Mouse (Mus musculus): ENCODE measurements around the gene Arf1. TPM values are rescaled to one million over a fixed set of nuclear protein-coding genes. Genes with fewer than 3 reads are reported as not detected.
"Not testable (repeated sequence)": the region's sequence is repeated elsewhere in the genome, so short reads cannot be mapped to it uniquely, and the experiment has no call there.

The Arf1 gene
- total RNA-seq, 1 experiment from 2014 or later = 300 TPM

DNA sequence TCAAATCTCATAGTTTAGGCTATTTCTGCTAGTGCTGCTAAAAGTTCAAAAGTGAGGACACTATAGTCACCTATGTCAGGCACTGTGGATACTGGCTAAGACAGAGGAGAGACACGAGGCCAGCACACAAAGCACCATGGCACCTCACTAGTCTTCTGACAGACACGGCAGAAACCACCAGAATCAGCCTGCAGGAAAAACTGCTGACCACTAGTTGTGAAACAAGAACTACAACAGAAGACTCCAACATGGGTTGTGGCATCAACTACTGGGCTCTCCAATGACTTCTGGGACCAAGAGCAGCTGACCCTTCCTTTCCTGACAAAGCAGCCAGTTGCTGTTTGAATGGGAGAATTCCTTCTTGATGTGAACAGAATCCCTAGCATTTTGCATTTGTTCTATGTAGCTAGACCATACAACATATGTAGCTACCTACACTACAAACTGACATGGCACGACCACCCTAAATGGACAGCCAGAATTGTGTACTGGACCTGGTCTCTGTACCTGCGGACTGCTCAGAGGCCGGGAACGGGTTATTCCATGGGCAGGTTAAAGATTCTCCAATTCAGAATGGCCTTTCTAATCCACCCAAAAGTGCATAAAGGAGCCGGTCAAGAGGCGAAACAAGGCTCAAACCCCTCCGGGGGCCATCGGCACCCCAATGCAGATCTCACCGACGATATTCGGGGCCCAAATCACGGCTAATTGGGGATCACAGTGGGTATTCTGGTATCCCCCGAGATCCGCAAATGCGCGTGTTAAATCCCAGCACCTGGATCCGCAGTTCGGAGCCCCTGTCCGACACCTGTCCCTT is 1.1 kb downstream of the Arf1 start:
- peak; percentile 19 for ATAC-seq (replicated peaks; ENCODE audit: low read depth, poor library complexity, severe bottlenecking)

DNA sequence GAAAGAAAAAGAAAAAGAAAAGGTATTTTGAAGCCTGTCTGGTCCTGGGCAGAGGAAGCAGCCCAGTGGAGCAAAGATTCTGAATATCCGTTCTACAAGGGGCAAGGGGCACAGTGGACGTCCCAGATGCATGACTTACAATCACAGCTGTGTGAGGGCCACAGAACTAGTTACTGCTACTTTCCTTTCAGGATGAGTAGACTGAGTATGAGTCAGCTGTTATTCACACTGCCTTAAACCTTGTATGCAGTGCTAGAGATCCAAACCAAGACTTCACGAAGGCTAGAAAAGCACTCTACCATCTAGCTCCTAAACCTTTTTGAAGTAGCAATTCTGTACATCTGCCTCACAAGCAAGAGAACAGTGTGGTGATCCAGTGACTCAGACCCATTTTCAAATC is 1.8 kb downstream of the Arf1 start:
- ATAC-seq (replicated peaks; ENCODE audit: low read depth, poor library complexity, severe bottlenecking) = no peak

DNA sequence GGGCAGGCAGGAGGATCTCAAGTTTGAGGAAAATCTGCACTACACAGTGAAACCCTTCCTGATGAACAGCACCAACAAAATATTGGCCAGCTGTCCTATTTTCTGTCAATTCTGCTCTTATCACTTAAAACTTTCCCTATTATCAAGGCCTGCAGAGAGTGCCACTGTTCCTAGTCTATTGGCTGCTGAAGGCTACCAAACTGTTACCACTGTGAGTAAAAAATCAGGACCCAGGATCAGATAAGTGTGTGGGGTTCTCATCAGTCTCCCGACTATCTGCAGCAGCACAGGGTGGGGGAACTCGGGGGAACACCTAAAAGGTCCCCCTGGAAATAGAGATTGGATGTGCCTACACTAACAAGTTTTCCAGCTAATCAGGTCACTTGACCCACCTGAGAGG is 2.9 kb downstream of the Arf1 start:
- ATAC-seq (replicated peaks; ENCODE audit: low read depth, poor library complexity, severe bottlenecking) = no peak

DNA sequence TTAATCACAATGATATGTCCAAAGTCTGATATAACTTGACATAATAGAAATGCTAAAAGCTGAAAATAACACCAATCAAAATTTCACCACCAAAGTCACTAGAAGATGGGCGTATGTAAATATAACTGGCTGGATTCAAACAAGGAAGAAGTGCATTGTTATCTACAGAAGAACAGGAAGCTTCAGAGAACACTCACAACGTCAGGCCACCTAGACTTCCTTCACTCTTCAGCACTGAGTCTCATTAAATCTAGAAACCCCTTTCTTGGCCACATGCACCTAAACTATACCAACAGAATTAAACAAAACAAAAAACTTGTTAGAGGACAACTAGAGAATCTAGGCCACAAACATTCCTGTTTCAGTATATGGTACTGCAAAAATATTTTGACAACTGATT is 3.6 kb downstream of the Arf1 start:
- ATAC-seq (replicated peaks; ENCODE audit: low read depth, poor library complexity, severe bottlenecking) = no peak

DNA sequence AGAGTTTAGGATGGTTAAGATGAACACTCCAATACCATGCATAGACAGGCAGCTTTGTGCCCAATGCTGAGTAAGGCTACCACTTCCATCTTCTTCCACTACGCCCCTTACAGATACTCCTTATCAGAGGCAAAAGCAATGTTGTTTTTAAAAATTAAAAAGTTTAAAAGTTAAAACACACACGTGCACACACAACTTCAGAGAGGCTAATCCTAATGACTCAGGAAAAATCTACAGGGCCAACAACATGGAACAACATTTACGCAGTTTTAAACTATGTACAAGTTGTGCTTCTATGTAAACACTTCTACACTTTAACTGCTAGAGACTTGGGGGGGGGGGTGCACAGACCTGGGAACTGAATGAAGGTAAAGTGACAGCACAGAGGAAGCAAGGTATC is 4.0 kb downstream of the Arf1 start:
- no peak for ATAC-seq (replicated peaks; ENCODE audit: low read depth, poor library complexity, severe bottlenecking)

DNA sequence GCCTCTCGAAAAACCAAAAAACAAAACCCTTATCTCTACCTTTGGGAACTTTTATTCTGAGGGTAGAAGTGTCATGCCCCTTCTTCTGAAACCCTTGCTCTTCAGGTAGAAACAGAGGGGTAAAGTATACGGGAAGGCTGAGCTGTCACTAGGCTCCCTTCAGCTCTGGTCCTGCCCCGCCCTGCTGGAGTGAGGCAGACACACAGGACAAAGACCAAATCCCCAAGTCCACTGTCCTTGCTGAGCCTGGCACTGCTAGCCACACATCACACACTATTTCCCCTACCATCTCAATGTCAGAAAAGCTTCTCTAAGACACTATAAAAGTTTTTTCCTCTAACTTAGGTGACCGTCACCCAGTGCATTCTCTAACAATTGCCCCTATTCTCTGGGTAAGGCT is 5.8 kb downstream of the Arf1 start:
- ATAC-seq (replicated peaks; ENCODE audit: low read depth, poor library complexity, severe bottlenecking) = no peak

DNA sequence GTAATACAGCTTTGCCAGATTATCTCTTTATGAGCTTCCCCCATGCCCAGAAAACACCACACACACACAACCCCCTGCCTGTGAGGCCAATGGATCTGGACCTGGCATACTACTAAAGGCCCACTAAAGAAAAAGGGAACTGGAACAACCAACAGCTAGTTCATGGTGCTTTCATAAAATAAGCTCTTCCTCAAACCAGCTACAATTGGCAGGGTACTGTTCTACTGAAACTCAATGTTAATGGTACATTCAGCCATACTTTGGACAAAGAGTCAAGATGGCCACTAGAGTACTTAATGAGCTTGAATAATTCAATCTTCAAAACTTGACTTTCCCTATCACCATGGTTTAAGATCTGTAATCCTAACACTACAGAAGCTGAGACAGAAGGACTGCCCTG is 6.5 kb downstream of the Arf1 start:
- ATAC-seq (replicated peaks; ENCODE audit: low read depth, poor library complexity, severe bottlenecking) = peak; percentile 16; the same call in 1 of the 2 replicates

DNA sequence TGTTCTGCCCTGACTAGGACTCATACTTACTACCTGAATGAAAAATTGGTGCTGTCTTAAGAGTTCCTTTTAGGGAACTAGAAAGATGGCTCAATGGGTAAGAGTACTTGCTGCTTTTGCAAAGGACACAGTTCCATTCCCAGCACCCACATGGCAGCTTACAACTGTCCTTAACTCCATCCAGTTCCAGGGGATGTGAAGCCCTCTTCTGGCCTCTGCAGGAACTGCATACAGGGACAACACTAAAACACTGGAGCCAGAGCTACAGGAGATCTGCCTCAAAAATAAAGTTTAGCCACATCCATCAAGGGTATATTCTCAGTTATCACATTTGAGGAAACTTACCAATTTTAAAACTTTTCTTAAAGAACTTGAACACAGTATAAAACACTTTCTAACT is 9.0 kb downstream of the Arf1 start:
- 0 out of 2 replicates have a peak, but pooled peaks have one; percentile 44 for ATAC-seq (replicated peaks; ENCODE audit: low read depth, poor library complexity, severe bottlenecking)

DNA sequence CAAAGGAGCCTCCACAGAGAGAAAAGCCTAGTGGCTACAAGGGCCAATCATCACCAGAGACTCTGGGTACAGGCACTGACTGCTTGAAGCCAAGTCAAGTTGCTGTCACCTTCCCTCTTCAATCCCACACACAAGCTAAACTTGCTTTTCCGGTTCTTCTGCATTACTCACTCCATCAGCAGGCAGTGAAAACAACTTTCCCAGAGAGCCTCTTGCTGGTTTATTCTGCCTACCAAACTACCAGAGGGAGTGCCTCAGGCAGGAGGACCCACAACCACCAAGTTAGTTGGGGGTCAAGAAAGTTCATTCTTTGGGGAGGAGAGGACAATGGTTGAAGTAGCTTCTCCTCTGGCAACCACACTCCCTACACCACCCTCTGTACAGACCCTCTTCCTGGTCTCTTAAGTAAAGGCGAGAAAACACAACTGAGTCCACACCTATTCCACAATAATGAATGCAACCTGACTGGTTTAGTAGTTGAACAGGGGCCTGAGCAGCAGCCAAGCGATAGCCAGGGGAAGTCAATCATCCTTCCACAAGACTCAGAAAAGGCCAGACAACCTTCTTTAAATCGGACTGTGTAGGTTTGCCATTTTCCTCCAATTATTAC is 9.6 kb downstream of the Arf1 start:
- no peak for ATAC-seq (replicated peaks; ENCODE audit: low read depth, poor library complexity, severe bottlenecking)

DNA sequence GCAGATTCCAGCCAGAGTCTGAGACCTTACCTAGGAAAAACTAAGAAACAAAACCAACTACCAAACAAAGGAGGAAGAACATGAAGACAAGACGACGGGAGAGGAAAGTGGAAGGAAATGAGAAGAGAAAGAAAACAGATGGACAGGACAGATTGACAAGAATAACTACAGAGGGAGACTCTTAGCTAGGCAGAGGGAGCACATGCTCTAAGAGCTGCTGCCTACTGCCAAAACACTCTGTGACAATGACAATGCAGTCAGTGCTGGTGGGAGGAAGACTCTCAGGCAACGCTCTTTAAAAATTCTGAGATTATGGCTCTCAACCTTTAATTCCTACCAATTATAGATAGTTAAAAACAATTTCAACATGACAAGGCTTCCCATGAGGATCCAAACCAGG is 11.1 kb downstream of the Arf1 start:
- ATAC-seq (replicated peaks; ENCODE audit: low read depth, poor library complexity, severe bottlenecking) = peak; percentile 30

DNA sequence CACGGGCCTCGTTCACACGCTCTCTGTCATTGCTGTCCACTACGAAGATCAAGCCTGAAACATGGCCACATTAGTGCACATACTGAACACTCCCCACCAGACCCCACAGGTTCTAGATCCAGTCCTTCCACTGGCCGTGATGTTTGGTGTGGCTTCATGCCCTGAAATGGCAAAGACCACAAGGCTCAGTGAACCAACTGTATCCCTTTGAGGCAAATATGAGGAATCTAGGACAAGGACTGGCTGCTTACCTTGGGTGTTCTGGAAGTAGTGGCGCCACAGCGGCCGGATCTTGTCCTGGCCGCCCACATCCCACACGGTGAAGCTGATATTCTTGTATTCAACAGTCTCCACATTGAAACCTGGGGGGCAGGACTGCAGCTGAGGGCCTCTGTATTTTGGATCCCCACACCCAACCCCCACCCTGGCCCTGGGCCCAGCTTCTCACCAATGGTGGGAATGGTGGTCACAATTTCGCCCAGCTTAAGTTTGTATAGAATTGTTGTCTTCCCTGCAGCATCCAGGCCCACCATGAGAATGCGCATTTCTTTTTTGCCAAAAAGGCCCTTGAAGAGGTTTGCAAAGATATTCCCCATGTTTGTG is 15.1 kb downstream of the Arf1 start:
- ATAC-seq (replicated peaks; ENCODE audit: low read depth, poor library complexity, severe bottlenecking) = no peak

DNA sequence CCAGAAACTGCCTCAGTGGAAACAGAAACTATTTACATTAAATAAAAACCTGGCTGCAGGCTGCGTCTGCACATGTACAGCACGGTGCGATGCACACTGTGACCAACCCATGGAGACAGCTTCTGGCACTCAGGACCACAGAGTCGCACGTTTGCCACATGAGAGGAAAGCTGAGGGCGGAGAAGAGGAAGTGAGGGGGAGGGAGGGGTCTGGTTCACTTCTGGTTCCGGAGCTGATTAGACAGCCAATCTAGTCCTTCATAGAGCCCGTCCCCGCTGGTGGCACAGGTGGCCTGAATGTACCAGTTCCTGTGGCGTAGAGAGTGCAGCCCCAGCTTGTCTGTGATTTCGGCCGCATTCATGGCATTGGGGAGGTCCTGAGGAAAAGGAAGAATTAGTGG is 15.8 kb downstream of the Arf1 start:
- peak; percentile 67 for ATAC-seq (replicated peaks; ENCODE audit: low read depth, poor library complexity, severe bottlenecking)

DNA sequence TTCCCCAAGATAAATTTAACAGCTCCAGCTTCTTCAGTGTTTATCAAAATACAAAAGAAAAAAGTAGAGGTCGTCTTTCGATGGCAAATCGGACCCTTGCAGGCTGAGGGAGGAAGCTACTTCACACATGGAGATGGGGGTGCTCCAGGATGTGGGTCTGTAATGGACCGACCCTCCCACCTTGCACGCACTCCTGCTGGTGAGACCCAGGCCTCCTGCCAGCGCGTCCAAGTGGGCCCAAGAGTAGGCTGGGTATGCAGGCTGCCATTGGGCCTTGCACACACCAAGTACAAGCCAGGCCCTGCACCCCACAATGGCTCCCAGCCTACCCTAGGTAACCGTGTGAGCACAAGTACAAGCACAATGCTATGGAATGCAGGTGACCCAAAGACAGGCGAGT is 16.5 kb downstream of the Arf1 start:
- not testable (repeated sequence) for ATAC-seq (replicated peaks; ENCODE audit: low read depth, poor library complexity, severe bottlenecking)

DNA sequence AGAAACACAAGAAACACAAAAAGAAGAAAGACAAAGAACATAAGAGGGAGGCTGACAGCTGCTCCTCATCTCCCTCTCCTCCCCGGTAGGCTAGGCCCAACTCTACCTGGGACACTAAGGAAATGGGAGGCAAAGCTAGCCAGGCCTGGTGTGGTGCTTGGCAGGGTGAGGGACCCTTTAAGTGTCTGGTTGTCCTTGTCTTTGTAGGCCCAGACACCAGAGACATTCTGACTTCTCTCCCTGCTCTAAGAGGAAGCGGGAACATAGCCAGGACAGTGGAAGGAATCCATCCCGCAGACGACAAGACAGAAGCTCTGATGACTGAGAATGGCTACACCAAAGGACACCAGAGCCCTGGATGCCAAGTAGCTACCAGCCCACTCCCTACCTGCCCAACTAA is 18.1 kb downstream of the Arf1 start:
- no peak for ATAC-seq (replicated peaks; ENCODE audit: low read depth, poor library complexity, severe bottlenecking)

DNA sequence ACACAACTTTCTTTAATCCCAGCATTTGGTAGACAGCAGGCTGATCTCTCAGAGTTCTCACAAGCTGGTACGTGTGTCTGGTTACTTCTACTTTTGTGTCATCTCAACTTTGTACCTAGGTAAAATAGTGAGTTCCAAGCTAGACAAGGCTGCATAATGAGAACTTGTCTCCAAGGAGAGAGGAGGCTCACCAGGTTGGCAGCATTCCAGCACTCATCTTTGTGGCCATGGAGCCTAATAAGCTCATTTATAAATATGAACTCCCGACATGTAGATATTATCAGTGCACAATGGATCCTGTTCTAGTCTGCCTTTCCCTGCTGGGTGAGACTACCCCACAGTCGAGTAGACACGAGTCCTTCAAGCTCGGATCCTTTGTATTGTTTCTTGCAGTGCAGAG is 18.5 kb downstream of the Arf1 start:
- no peak for ATAC-seq (replicated peaks; ENCODE audit: low read depth, poor library complexity, severe bottlenecking)

DNA sequence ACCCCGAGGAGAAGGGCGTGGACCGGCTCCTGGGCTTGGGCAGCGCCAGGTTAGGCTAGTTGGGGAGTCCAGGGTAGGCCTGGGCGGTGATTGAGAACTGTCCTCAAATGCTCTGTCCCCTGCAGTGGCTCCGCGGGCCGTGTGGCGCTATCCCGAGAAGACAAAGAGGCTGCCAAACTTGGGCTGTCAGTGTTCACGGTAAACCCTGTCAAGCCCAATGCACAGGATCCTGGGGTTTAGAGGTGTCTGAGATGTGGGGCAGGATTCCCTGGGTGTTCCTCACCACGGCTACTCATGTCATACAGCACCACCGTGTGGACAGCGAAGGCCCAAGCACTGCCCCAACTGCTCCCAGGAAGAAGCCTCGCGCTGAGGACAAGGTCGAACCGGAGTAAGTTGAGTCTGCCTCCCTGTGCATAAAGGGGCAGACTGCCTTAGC is 19.0 kb downstream of the Arf1 start:
- ATAC-seq (replicated peaks; ENCODE audit: low read depth, poor library complexity, severe bottlenecking) = peak; percentile 67

DNA sequence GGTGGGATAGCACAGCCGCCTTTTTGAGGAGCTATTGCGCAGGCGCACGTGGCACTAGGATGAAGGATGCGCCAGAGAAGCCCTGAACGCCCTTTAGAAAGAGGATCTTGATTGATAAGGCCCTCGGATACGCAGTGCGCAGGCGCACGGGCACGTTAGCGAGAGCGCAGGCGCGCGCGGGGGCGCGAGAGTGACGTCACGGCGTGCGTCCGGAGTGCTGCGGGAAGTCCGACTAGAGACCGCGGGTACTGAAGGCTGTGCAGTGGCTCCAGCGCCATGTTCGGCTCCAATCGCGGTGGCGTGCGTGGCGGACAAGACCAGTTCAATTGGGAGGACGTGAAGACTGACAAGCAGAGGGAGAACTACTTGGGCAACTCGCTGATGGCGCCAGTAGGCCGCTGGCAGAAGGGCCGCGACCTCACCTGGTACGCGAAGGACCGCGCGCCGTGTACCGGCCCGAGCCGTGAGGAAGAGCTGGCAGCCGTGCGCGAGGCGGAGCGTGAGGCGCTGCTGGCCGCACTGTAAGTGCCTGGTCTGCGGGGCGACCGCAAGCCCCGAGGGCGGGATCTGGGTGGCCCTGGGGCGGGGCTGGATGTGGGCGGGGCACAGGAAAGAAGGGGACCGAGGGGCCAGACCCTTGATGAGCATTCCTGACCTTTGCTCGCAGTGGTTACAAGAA is 19.8 kb downstream of the Arf1 start, which contains the start of gene 2310033P09Rik:
2310033P09Rik (plus strand) TSS at position 169 of the 679 bp plus-strand sequence.
- peak; percentile 57 for ATAC-seq (replicated peaks; ENCODE audit: low read depth, poor library complexity, severe bottlenecking)

DNA sequence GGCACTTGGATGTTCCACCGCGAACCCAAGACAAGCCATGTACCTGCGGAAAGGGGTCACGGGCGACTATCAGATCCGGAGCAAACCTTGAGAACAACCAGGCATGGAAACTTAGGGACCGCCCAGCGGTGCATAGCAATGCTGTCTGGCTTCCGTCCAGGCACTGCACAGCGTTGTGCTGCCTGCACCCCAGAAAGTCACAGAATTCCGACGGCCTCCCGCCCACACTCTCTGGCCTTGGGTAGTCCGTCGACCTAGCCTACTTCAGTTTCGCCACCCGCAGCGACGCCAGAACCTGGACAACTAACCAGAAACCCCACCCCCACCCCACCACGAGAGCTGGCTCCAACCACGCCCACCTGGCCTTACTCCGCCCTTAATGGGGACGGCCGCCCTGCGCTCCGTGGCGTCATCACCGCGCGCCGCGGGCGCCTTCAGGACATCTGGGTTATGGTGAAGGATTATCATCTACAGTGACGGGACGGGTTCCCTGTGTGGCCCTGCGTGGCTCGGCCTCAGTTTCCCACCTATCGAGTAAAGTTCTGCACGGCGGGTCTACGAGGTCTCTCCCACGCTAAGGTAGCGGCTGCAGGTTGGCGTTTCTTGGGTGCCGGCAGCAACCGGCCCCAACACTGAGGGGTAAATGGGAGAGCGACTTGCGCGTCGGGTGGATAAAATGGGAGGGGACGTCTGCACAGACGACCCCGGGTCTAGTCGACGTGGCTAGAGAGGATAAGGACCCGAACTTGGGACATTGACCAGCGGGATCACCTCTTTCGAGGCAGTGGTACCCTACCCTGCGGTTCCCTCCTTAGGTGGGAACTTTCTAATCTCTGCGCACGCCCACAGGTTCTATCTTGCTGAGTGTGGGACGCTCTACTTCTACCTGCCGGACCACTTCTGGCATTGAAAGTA is 25.7 kb downstream of the Arf1 start, which contains the start of gene Mrpl55:
Mrpl55 (plus strand) TSS at position 406 of the 915 bp plus-strand sequence.
- peak; percentile 95 for ATAC-seq (replicated peaks; ENCODE audit: low read depth, poor library complexity, severe bottlenecking)

DNA sequence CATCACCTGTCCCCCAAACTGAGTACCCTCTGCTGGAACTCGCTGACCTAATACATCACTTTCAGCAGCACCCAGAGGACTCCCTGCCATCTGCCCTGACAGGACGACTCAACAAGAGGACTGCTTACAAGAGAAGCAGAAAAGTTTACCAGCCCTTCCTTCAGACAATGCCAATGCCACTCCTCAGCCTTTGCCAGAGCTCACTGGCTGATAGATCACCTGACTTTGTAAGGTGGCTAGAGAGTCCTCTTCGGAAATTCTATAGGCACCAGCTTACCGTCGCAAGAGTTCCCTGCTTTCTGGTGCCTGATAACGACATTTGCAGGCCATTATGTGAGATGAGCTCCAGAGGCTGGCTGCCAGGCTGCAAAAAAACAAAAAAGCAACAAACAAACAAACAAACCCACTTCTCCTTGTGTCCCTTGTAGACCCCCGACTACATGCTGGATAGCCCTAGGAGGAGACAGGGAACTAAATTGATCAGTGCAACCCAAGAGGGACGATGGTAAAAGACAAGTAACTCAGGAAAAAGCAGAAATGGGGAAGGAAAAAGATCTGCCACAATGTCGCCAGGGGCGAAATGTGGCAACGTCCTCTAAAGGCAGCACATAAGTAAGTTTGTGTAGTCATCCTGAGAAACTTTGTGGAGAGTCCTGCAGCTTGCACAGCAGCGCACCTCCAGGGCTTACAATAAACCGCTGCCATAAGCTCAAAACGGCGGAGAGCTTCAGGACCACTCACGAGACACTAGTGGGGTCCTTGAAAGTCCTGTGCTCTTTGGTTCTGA is 26.7 kb downstream of the Arf1 start:
- peak; percentile 46 for ATAC-seq (replicated peaks; ENCODE audit: low read depth, poor library complexity, severe bottlenecking)

Data from common myeloid progenitor, adult 5-6 weeks (primary cell).